Mouse (Mus musculus) 3134 (cell line): ENCODE results near the gene Fam90a1a.
"Not testable (repeated sequence)": the region's sequence is repeated elsewhere in the genome, so short reads cannot be mapped to it uniquely, and the experiment has no call there.

Source experiments
- DNase-seq: peaks from one replicate; pipeline ENCODE4 v3.0.0-alpha.2; 2011; ENCODE audit warnings: low spot score; ENCODE audit not compliant: insufficient read length; ENCODE audit errors: extremely low read depth

Gene Fam90a1a

DNA sequence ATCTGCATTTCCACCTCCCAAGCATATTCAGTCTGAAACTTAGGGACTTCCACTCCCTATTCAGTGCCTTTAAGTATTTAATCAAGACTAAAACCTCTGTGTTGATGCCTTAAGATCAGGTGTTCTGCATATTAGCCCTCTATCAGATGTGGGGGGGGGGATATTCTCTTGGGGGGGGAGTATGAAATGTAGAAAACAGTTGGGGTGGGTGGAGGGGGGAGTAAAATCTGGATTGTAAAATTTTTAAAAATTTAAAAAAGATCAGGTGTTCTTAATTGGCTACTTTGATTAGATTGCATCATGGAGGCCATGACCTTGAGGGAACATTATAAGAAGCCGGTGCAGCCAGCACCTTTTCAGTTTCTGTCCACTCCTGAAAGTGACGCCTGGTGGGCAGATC is at the start of gene Fam90a1a:
Fam90a1a (plus strand) TSS at position 301 of the 400 bp plus-strand sequence.
- DNase-seq = no peak

DNA sequence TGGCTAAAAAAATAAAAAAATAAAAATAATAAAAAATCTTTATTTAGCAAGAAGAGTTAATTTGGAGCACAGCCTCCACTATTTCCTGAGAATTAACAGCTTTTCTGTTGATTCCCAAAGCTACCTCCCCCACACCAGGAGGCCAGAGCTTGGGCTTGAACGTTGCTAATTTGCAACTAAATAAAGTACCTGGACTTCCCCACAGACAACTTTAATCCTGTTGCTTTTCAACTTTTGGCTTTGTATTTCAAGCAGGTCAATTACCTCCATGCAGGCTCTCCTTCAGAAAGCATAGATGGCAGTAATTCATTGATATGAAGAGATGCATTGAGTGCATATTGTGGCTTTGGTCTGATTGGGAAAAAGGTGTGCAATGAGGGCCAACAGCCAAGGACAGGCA is 46.6 kb upstream of the Fam90a1a start:
- DNase-seq = no peak

- DNase-seq = no peak
These were observed 46.0 kb upstream of the Fam90a1a start for GRCm38 (mm10) chr8:21912554-21912953.

DNA sequence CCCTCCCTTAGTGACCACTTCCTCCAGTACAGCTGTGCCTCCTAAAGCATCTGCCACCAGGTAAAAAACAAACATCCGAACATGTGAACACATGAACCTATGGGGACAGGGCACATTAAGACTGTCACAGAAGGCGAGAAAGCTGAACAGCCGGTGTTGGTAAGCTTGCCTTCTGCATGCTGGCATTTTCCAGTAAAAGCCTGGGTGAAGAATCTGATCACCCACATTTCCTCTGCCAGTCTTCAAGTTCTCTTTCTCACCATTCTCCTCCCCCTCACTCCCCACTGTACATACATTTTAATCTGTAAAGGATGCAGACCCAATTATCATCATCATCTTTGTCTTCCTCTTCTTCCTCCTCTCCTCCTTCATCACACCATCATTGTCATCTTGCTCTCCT is 42.9 kb upstream of the Fam90a1a start:
- no peak for DNase-seq

GRCm38 (mm10) chr8:21930754-21931153 is 27.8 kb upstream of the Fam90a1a start:
- DNase-seq = not testable (repeated sequence)

DNA sequence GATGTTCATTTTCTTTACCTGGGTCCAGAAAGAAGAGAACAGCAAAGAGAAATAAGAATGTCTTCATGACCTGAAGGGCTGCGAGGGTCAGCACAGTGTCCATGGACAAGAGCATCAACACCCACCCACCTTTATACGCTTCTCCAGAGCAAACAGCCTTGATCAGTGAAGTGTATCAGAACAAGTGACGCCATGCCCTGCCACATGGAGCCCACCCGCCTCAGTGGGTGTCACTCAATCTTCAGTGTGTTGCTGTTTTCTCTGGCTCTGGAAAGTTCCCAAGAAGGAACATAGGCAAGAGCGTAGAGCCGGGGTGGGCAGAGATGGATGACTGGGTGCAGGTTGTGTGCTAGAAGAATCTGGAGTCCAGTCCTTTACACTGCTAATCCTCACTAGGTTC is 25.9 kb upstream of the Fam90a1a start, which contains the start of gene Defb15:
Defb15 (minus strand) TSS at position 101 of the 400 bp plus-strand sequence.
- DNase-seq = no peak

GRCm38 (mm10) chr8:21938052-21938451 is 20.5 kb upstream of the Fam90a1a start, which contains the start of gene Defb35:
Defb35 (plus strand) TSS chr8:21938352.
- DNase-seq = not testable (repeated sequence)

DNA sequence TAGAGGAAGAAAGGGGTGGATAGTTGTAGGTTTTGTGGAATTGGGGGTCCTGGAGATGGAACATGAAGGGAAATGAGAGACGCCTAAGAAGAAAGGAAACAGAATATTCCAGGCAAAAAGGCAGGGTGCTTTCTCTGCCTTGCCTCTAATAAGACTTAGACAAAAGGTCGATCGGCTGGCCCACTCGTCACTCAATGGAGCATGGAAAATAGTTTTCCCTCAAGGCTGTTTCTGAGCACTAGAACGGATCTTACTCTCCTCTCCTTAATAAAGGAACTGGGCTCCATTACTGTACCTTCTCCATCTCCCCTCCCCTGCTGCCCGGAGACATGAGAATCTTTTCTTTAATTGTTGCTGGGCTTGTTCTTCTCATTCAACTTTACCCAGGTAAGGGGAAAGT is 12.1 kb upstream of the Fam90a1a start, which contains the start of gene Defb13:
Defb13 (plus strand) TSS at position 301 of the 400 bp plus-strand sequence.
- DNase-seq = no peak

GRCm38 (mm10) chr8:21947311-21948017 is 11.1 kb upstream of the Fam90a1a start:
- no peak for DNase-seq

- peak; percentile 11 for DNase-seq
These were observed 3.2 kb upstream of the Fam90a1a start for GRCm38 (mm10) chr8:21955321-21955720.

GRCm38 (mm10) chr8:21956336-21956735 is 2.2 kb upstream of the Fam90a1a start:
- no peak for DNase-seq

- no peak for DNase-seq
These were observed 8.1 kb downstream of the Fam90a1a start for GRCm38 (mm10) chr8:21966646-21967045.

GRCm38 (mm10) chr8:21969475-21969874 is 11.0 kb downstream of the Fam90a1a start, which contains the start of gene Ccdc70:
Ccdc70 (plus strand) TSS chr8:21969775.
- DNase-seq = no peak

- no peak for DNase-seq
These were observed 19.7 kb downstream of the Fam90a1a start for GRCm38 (mm10) chr8:21978193-21978592.

GRCm38 (mm10) chr8:21981664-21982337 is 23.3 kb downstream of the Fam90a1a start:
- DNase-seq = no peak

DNA sequence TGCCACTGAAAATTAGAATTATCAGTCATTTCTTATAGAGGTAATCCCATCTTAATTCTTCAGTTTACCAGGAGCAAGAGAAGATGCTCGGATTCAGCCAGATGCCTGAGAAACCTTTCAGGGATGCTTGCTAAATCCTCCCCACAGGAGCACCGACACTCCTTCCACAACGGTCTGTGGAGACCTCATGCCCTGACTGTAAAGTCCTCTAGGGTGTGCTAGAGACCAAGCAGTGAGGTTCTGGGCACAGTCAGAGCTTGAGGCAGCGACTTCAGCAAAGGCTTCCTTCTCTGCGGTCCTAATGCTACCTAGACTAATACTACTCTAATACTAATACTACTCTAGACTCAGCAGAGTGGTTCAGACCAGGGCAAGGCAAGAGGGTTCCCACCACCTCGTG is 33.7 kb downstream of the Fam90a1a start:
- no peak for DNase-seq

DNA sequence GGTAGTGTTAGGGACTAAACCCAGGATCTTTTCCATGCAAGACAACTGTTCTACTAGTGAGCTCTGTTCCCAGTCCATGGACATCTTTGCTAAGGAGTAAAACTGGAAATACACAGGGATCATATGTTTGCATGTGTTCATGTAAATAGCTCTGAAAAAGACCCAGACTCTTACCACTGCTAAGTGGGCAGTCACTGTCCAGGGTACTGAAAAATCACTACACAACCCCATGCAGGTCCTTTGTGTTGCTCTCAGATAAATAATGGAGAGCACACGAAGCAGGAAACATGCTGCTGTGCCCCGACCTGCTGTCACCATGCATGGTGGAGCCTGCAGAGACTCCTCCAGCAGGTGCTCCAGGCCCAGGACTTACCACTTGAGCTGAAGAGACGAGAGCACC is 36.7 kb downstream of the Fam90a1a start:
- DNase-seq = no peak

- no peak for DNase-seq
These were observed 46.4 kb downstream of the Fam90a1a start for GRCm38 (mm10) chr8:22004750-22005522.

DNA sequence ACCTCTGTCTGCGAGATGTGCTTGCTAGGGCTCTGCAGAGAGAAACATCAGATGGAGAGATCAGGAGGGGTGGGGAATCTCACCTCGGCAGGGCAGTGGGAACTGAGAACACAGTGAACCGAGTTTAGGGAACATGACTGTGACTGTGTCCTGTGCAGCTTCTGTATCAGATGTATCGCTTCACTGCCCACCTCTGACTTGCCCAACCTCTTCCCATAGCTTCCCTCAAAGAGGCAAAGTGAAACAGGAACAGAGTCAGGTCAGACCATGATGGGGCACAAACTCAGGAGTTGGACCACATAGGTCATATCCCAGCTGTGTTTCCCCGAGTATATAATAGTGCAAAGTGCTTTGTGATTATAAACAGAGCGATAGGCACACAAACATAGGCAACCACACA is 47.9 kb downstream of the Fam90a1a start:
- DNase-seq = no peak

- DNase-seq = no peak
These were observed 50.9 kb downstream of the Fam90a1a start for GRCm38 (mm10) chr8:22009403-22009802.

DNA sequence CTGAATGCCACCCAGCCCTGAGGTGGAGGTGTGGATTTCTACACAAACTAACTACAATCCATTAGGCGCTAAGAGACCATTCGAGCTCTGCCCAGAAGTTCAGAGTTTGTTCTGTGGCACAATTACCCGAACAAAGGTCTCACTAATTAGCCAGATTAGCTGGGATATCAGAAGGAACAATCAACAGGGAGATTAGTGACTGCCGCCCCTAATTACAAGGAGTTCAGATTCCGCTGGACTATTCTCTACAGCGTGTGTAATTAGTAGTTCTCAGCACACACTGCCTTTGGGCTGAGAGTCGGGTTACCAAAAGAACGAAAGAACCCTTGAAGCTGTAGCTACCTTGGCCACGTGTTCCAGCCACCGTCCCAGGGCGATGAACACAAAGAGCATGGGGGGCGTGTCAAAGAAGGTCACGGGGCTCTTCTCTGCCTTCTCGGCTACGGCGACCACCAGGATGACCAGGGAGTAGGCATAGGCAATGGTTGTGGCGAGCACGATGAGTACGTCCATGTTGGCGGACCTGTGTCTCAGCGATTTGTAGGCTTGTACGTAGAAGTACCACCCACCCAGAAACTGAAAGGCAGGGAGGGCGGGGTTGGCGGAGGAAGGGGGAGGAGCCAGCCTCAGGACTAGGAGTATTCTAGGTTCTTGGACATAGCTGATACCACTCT is 54.7 kb downstream of the Fam90a1a start:
- DNase-seq = no peak
